Comparison of ENCODE assay signal across 8 mouse cellular contexts in the genomic region with DNA sequence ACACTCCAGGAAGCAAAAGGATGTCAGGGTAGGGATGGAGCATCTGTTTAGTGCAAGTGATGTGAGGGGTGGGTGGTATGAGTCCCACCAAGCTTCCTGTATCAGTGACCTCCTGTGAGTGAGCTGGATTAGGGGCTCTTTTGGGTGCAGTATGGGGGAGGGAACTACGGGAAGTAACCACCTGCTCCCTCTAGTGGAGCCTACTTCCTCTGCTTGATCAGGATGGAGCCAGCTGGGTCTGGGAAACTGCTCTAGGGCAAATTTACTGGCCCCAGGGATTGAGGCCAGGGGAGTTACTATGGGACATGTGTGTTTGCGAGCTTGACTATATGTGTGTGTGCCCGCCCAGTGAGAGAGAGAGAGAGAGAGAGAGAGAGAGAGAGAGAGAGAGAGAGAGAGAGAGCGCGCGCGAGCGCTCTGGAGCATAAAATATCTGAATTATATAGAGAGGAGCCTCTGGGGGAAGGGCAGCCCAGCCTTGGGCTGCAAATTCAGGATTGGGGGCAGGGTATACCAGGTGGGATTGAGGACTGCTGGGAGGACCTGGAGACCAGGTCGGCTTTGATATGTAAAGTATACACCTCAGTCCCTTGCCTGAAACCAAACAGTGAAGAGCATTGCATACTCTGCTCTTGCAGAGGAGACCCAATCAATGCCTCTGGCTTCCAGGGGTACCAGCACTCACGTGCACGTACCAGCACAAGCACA. TPM values are rescaled to one million over a fixed set of nuclear protein-coding genes. Genes with fewer than 3 reads are reported as not detected.
DNase-seq lines count a peak whose midpoint lies in the region; ATAC-seq lines count a peak whose summit lies in the region.

No protein-coding gene starts in this region.

- no peaks in the 10 kb centered on the region for H3K27me3 ChIP-seq in kidney, embryonic 14.5 days (ENCODE audit: control insufficient read depth, insufficient read depth, low read length)
- peaks cover 3% of the 10 kb centered on the region; the same call in 1 of the 2 replicates for H3K27me3 ChIP-seq in hindbrain, embryonic 14.5 days (ENCODE audit: control insufficient read depth, insufficient read depth, low read length)

- no peak overlapping the region for H3K9ac ChIP-seq in kidney, embryonic 14.5 days (ENCODE audit: low read depth, low read length)
- H3K9ac ChIP-seq in hindbrain, embryonic 14.5 days, result no peak overlapping the region

- no peak overlapping the region for H3K27ac ChIP-seq in kidney, embryonic 14.5 days (ENCODE audit: low read depth, low read length)
- H3K27ac ChIP-seq in hindbrain, embryonic 14.5 days, result no peak overlapping the region

- H3K36me3 ChIP-seq in kidney, embryonic 14.5 days (ENCODE audit: control insufficient read depth, insufficient read depth, low read length), result no peaks in the 10 kb centered on the region
- no peaks in the 10 kb centered on the region for H3K36me3 ChIP-seq in hindbrain, embryonic 14.5 days (replicated peaks; ENCODE audit: control insufficient read depth, insufficient read depth)

- no peak for DNase-seq in kidney, adult 18-20 months
- peak; percentile 57 for DNase-seq in embryo, embryonic 10 days (ENCODE audit: low spot score)
- DNase-seq in hindbrain, embryonic 14.5 days (ENCODE audit: low spot score), result peak; percentile 39
- peak; percentile 14 for DNase-seq in yolk sac, embryonic 10.5 days (ENCODE audit: low spot score)
- DNase-seq in spleen, postnatal 4 days (ENCODE audit: low spot score in 2 of 2), result no peak
- no peak for DNase-seq in layer of hippocampus, adult 8-10 months (ENCODE audit: low spot score in 2 of 2)

- no peak overlapping the region for H3K4me3 ChIP-seq in kidney, embryonic 14.5 days (ENCODE audit: low read length)
- no peak overlapping the region for H3K4me3 ChIP-seq in hindbrain, embryonic 14.5 days (replicated peaks; ENCODE audit: low read length)

- peak; percentile 36 for ATAC-seq in kidney, embryonic 14.5 days (ENCODE audit: low FRiP score, low TSS enrichment)
- ATAC-seq in hindbrain, embryonic 14.5 days (ENCODE audit: low FRiP score), result 0 out of 2 replicates have a peak, but pooled peaks have one; percentile 37
- peak; percentile 53 for ATAC-seq in megakaryocyte progenitor cell, adult 5-6 weeks (replicated peaks; ENCODE audit: poor library complexity)

- no peaks in the 10 kb centered on the region for H3K9me3 ChIP-seq in kidney, embryonic 14.5 days (ENCODE audit: control insufficient read depth, low read length)
- no peaks in the 10 kb centered on the region for H3K9me3 ChIP-seq in hindbrain, embryonic 14.5 days (ENCODE audit: control insufficient read depth, low read length)

- peaks cover 6% of the 10 kb centered on the region; the same call in 1 of the 2 replicates for H3K4me1 ChIP-seq in kidney, embryonic 14.5 days (ENCODE audit: control insufficient read depth, insufficient read depth, low read length)
- peaks cover 16% of the 10 kb centered on the region for H3K4me1 ChIP-seq in hindbrain, embryonic 14.5 days (replicated peaks; ENCODE audit: control insufficient read depth, insufficient read depth, low read length)

- H3K4me2 ChIP-seq in kidney, embryonic 14.5 days (replicated peaks; ENCODE audit: low read depth, low read length), result no peak overlapping the region
- peak overlapping the region; percentile 29 for H3K4me2 ChIP-seq in hindbrain, embryonic 14.5 days (replicated peaks)

- WGBS in kidney, embryonic 14.5 days, result 29% methylated on average over 11 of the region's 11 CpGs
- WGBS in hindbrain, embryonic 14.5 days, result 16% methylated on average over 11 of the region's 11 CpGs

RNA-seq across cellular contexts. Expression of a gene that starts 30.5 kb away (rescaled TPM):
- polyA plus RNA-seq in kidney, embryonic 14.5 days (2014; fragmentation: Nextera tagmentation; extraction: Ambion mirVana), result 170 and 201 TPM in 2 replicates
- 159 and 165 TPM in 2 replicates for polyA plus RNA-seq in hindbrain, embryonic 14.5 days (2014; fragmentation: Nextera tagmentation; extraction: Ambion mirVana)
- 84.3 and 95.9 TPM in 2 replicates for total RNA-seq in megakaryocyte progenitor cell, adult 5-6 weeks (2015)
- total RNA-seq in megakaryocyte progenitor cell, adult 5-6 weeks (2017), result 133 and 162 TPM in 2 replicates
- total RNA-seq in layer of hippocampus, adult 8-10 months (2022), result 10 to 100 TPM; 64.0 to 75.5 (median 73.6) TPM

RNA-seq across cellular contexts. Expression of a gene that starts 37.9 kb away (rescaled TPM):
- 19.0 and 29.8 TPM in 2 replicates for polyA plus RNA-seq in kidney, embryonic 14.5 days (2014; fragmentation: Nextera tagmentation; extraction: Ambion mirVana)
- polyA plus RNA-seq in hindbrain, embryonic 14.5 days (2014; fragmentation: Nextera tagmentation; extraction: Ambion mirVana), result 18.4 and 18.9 TPM in 2 replicates
- 25.4 and 27.1 TPM in 2 replicates for total RNA-seq in megakaryocyte progenitor cell, adult 5-6 weeks (2015)
- 17.6 and 27.3 TPM in 2 replicates for total RNA-seq in megakaryocyte progenitor cell, adult 5-6 weeks (2017)
- total RNA-seq in layer of hippocampus, adult 8-10 months (2022), result 10 to 100 TPM; 37.2 to 47.1 (median 43.4) TPM

RNA-seq across cellular contexts. Expression of a gene that starts 39.3 kb away (rescaled TPM):
- 15.2 and 19.4 TPM in 2 replicates for polyA plus RNA-seq in kidney, embryonic 14.5 days (2014; fragmentation: Nextera tagmentation; extraction: Ambion mirVana)
- polyA plus RNA-seq in hindbrain, embryonic 14.5 days (2014; fragmentation: Nextera tagmentation; extraction: Ambion mirVana), result 43.3 and 45.7 TPM in 2 replicates
- 26.3 and 33.4 TPM in 2 replicates for total RNA-seq in megakaryocyte progenitor cell, adult 5-6 weeks (2015)
- 10.0 and 20.8 TPM in 2 replicates for total RNA-seq in megakaryocyte progenitor cell, adult 5-6 weeks (2017)
- 10 to 100 TPM; 47.1 to 53.0 (median 51.0) TPM for total RNA-seq in layer of hippocampus, adult 8-10 months (2022)

Comparison
In these comparisons a context has a peak if more than half of its experiments do, and no peak if none do; other contexts are left out.
1. DNase-seq: peak in embryo, embryonic 10 days (single experiment), hindbrain, embryonic 14.5 days (single experiment) and yolk sac, embryonic 10.5 days (single experiment); none in kidney, adult 18-20 months (single experiment), spleen, postnatal 4 days (0 of 2) and layer of hippocampus, adult 8-10 months (0 of 2).
2. Peak in every context shown above with its lines, with median percentiles within 50 percentile points of each other: ATAC-seq.